Mouse (Mus musculus) hindbrain, embryonic 12.5 days (tissue): Measurements from ENCODE around the gene Itga5. TPM values are rescaled to one million over a fixed set of nuclear protein-coding genes. Genes with fewer than 3 reads are reported as not detected.

Experiments used
- ATAC-seq: fragments of 200-750 bp; cut with Nextera tagmentation; 2 replicates; pipeline ENCODE4 v1.8.0; 2017; ENCODE audit warnings: moderate TSS enrichment; ENCODE audit not compliant: low FRiP score
- H3K27ac ChIP-seq: fragments of 300-500 bp; sonication (generic); 2 replicates; pipeline ENCODE4 v1.5.1; 2016; ENCODE audit warnings: mild to moderate bottlenecking
- H3K27me3 ChIP-seq: fragments of 300-500 bp; sonication (generic); 2 replicates; pipeline ENCODE4 v1.6.1; 2016; ENCODE audit warnings: mild to moderate bottlenecking
- H3K36me3 ChIP-seq: fragments of 300-500 bp; sonication (generic); 2 replicates; pipeline ENCODE4 v1.6.1; 2016; ENCODE audit warnings: mild to moderate bottlenecking
- H3K4me1 ChIP-seq: fragments of 300-500 bp; sonication (generic); 2 replicates; pipeline ENCODE4 v1.6.1; 2016
- H3K4me2 ChIP-seq: fragments of 300-500 bp; sonication (generic); replicated peaks from 2 replicates; pipeline ENCODE4 v1.6.1; 2016; ENCODE audit warnings: mild to moderate bottlenecking
- H3K4me3 ChIP-seq: fragments of 300-500 bp; sonication (generic); 2 replicates; pipeline ENCODE4 v1.5.1; 2016; ENCODE audit warnings: mild to moderate bottlenecking
- H3K9ac ChIP-seq: fragments of 300-500 bp; sonication (generic); 2 replicates; pipeline ENCODE4 v1.6.1; 2016; ENCODE audit warnings: mild to moderate bottlenecking, moderate library complexity
- H3K9me3 ChIP-seq: fragments of 300-500 bp; sonication (generic); replicated peaks from 2 replicates; pipeline ENCODE4 v1.6.1; 2016; ENCODE audit warnings: mild to moderate bottlenecking
- WGBS: fragments of 180-500 bp; shearing (Covaris S2); methylation state at CpG from one replicate; pipeline ENCODE4 v1.1.7; 2016; 5-methylcytosine and 5-hydroxymethylcytosine counted together
- polyA plus RNA-seq: library from polyadenylated mRNA; unstranded; fragments of >200 nt; fragmentation: Nextera tagmentation; extraction: Ambion mirVana; gene quantifications from 2 replicates; pipeline ENCODE4 v1.2.1, GENCODE M21; 2016

The Itga5 gene
- polyA plus RNA-seq, 1 experiment from 2014 or later, result 26.8 TPM

DNA sequence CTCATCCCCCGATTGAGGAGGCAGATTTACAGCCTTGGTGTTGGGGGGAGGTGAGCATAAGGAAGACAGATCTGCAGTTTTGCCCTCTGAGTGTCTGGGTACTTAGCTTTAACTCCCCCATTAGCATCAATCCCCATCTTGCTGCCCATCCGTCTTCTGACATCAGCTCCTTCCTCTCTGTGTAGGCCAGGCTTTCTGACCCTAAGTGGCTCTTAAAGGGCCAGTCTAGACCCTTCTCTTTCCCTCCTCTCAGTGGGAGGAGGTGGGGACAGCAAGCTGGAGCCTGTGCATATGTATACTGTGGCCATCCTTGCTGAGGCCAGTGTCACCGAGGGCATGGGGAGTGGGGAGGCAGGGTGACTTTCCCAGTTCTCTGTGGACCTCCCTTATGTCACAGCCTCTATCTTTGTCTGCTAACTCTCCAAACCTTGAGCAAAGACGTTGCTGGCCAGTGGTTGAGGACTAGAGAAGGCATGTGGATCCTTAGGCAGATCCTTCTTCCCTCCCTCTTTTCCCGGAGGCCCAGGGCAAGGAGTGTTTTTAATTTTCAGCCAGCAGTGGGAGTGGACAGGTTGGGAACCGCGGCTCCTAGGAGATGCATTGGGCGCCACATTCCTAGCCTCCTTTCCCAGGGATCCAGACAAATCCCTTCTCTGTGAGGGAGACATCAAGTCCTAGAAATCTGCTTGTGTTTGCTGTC lies 62.5 kb downstream of the Itga5 start:
- no peaks in the 10 kb centered on the region for H3K36me3 ChIP-seq
- peak overlapping the region; percentile 38 for H3K4me3 ChIP-seq
- H3K4me1 ChIP-seq, result peaks cover 80% of the 10 kb centered on the region
- peak overlapping the region; percentile 62 for H3K4me2 ChIP-seq
- peak overlapping the region; percentile 98 for H3K27ac ChIP-seq
- ATAC-seq, result no peak
- WGBS, result 4% methylated on average over 8 of the region's 8 CpGs
- peak overlapping the region; percentile 77 for H3K9ac ChIP-seq
- H3K27me3 ChIP-seq, result peaks cover 9% of the 10 kb centered on the region
- no peaks in the 10 kb centered on the region for H3K9me3 ChIP-seq

- Histone ChIP-seq H3K4me3 (no peak overlapping the region), H3K4me1 (peaks cover 88% of the 10 kb centered on the region), H3K36me3 (no peaks in the 10 kb centered on the region), H3K9ac (peak overlapping the region; percentile 58), H3K27ac (peak overlapping the region; percentile 98), H3K9me3 (no peaks in the 10 kb centered on the region), H3K4me2 (no peak overlapping the region), H3K27me3 (no peaks in the 10 kb centered on the region)
- ATAC-seq, result no peak
- 20% methylated on average over 6 of the region's 6 CpGs for WGBS
Measured at GRCm38 (mm10) chr15:103302341-103303021, 64.1 kb downstream of the Itga5 start.

GRCm38 (mm10) chr15:103301547-103302340 lies 64.8 kb downstream of the Itga5 start:
- 27% methylated on average over 4 of the region's 5 CpGs for WGBS
- H3K4me1 ChIP-seq, result peaks cover 92% of the 10 kb centered on the region
- H3K27ac ChIP-seq, result peak overlapping the region; percentile 98
- no peaks in the 10 kb centered on the region for H3K9me3 ChIP-seq
- peak overlapping the region; percentile 47 for H3K4me2 ChIP-seq
- no peaks in the 10 kb centered on the region for H3K27me3 ChIP-seq
- H3K4me3 ChIP-seq, result no peak overlapping the region
- no peaks in the 10 kb centered on the region for H3K36me3 ChIP-seq
- peak overlapping the region; percentile 64 for H3K9ac ChIP-seq
- ATAC-seq, result no peak

- H3K4me1 ChIP-seq, result peaks cover 93% of the 10 kb centered on the region
- 0 out of 2 replicates have a peak, but pooled peaks cover 3% of the 10 kb centered on the region for H3K36me3 ChIP-seq
- H3K4me3 ChIP-seq, result no peak overlapping the region
- ATAC-seq, result no peak
- H3K4me2 ChIP-seq, result peak overlapping the region; percentile 47
- 16% methylated on average over 2 of the region's 2 CpGs for WGBS
- no peaks in the 10 kb centered on the region for H3K9me3 ChIP-seq
- H3K27me3 ChIP-seq, result no peaks in the 10 kb centered on the region
- peak overlapping the region; percentile 98 for H3K27ac ChIP-seq
- peak overlapping the region; percentile 64; the same call in 1 of the 2 replicates for H3K9ac ChIP-seq
Measured at GRCm38 (mm10) chr15:103301046-103301445, 65.5 kb downstream of the Itga5 start.

DNA sequence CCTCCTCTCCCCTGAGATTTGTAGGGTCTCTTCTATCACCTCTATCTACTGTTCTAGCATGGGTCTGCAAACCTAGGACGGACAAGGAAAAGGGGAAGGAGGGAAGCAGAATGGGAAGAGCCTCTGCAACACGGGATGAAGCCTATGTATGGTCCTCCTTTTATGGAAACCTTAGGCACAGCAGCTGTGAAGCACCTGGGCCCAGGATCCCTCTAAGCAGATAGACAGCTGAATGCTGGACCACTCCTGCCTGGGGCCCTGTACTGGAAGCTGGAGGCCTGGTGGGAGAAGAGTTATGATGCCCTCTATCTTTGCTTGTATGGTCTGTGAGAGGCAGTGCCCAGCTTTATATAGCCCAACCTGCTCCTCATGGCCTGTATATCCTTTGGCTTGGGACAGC lies 66.0 kb downstream of the Itga5 start:
- Histone ChIP-seq H3K9ac (peak overlapping the region; percentile 64; the same call in 1 of the 2 replicates), H3K4me2 (peak overlapping the region; percentile 47), H3K4me1 (peaks cover 93% of the 10 kb centered on the region), H3K27me3 (no peaks in the 10 kb centered on the region), H3K27ac (peak overlapping the region; percentile 98), H3K9me3 (no peaks in the 10 kb centered on the region), H3K4me3 (peak overlapping the region; percentile 15; the same call in 1 of the 2 replicates), H3K36me3 (0 out of 2 replicates have a peak, but pooled peaks cover 3% of the 10 kb centered on the region)
- ATAC-seq, result peak; percentile 5; the same call in 1 of the 2 replicates
- WGBS, result 2% methylated on average over 2 of the region's 2 CpGs

GRCm38 (mm10) chr15:103300067-103300471 lies 66.5 kb downstream of the Itga5 start:
- Histone ChIP-seq H3K27ac (peak overlapping the region; percentile 98), H3K27me3 (no peaks in the 10 kb centered on the region), H3K4me1 (peaks cover 97% of the 10 kb centered on the region), H3K4me2 (peak overlapping the region; percentile 47), H3K36me3 (0 out of 2 replicates have a peak, but pooled peaks cover 3% of the 10 kb centered on the region), H3K4me3 (peak overlapping the region; percentile 15), H3K9me3 (no peaks in the 10 kb centered on the region), H3K9ac (peak overlapping the region; percentile 64)
- peak; percentile 69 for ATAC-seq
- 8% methylated on average over 18 of the region's 18 CpGs for WGBS

DNA sequence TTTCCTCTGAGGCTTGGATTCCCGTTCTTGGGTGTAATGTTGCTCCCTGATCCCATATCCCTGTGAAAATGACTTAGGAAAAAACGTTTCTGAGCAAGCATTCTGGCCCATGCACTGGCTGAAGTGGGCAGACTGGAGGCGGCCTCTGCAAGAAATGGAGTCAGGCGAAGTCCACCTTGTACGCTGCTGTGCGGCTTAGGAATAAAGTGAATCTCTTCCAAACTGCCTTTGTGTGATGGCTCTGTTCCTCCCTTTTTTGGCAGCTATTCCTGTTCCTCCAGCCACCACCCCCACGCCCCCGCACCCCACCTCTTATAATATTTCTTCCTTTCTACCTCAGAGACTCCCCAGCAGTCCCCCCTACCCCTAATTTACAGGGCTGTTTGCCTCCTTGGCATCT lies 66.9 kb downstream of the Itga5 start:
- H3K27ac ChIP-seq, result peak overlapping the region; percentile 98
- 0 out of 2 replicates have a peak, but pooled peaks cover 3% of the 10 kb centered on the region for H3K36me3 ChIP-seq
- no peaks in the 10 kb centered on the region for H3K9me3 ChIP-seq
- no peaks in the 10 kb centered on the region for H3K27me3 ChIP-seq
- 30% methylated on average over 8 of the region's 8 CpGs for WGBS
- H3K4me1 ChIP-seq, result peaks cover 95% of the 10 kb centered on the region
- peak overlapping the region; percentile 47 for H3K4me2 ChIP-seq
- peak overlapping the region; percentile 64 for H3K9ac ChIP-seq
- peak overlapping the region; percentile 15 for H3K4me3 ChIP-seq
- ATAC-seq, result no peak

DNA sequence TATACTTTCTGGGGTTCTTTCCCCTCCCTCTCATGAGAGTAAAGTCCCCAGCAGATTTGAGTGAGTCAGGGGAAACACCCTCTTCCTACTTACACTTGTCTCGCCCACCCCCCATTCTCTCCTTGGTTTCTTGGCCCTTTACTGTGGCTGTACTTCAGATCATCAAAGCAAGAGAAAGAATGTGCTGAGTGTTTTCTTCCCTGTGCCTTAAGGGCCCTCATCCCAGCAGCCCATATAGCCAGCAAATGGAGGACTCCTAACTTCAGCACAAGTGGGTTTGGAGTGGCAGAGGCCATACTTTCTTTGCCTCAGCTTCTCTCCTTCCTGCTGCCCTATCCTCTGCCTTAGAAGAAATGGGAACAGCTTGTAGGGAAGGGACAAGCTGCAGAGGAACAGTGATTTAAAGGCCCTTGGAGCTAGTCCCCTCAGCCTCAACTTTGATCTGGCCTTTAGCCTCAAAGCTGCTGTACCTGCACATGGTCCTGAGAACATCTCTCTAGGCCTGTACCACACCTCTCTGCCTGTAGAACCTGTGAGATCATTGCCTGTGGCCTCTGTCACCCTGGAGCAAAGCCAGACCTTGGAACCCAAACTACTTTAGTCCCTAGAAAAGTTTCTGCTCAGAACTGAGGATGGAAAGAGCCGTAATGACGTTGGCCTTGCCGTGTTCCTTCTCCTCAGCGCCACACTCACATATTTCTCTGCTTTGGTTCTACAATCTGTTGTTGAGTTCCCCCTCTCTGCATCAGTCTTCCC lies 67.5 kb downstream of the Itga5 start:
- H3K4me2 ChIP-seq, result peak overlapping the region; percentile 47
- H3K9me3 ChIP-seq, result no peaks in the 10 kb centered on the region
- 82% methylated on average over 5 of the region's 5 CpGs for WGBS
- ATAC-seq, result no peak
- peak overlapping the region; percentile 64 for H3K9ac ChIP-seq
- H3K4me1 ChIP-seq, result peaks cover 89% of the 10 kb centered on the region
- peak overlapping the region; percentile 98 for H3K27ac ChIP-seq
- no peaks in the 10 kb centered on the region for H3K27me3 ChIP-seq
- 0 out of 2 replicates have a peak, but pooled peaks cover 3% of the 10 kb centered on the region for H3K36me3 ChIP-seq
- H3K4me3 ChIP-seq, result no peak overlapping the region

GRCm38 (mm10) chr15:103298026-103298425 lies 68.5 kb downstream of the Itga5 start:
- no peak for ATAC-seq

DNA sequence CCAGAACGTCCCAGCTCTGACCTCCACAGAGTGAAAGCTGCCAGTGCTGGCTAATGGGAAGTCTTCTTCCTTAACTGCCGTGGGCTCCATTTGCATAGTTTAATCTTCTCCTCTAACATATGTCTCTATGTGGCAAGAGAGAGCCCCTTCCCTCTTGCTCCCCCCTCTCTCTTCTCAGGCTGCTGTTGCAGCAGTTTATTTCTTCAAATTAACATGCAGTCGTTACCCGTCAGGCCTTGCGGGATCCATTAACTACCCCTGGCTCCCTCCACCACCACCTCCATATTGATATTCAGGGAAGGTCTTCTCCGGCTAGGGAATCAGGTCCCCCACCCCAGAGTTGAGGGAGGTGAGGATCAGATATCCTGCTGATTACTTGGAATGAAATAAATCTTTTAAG lies 69.2 kb downstream of the Itga5 start:
- no peaks in the 10 kb centered on the region for H3K9me3 ChIP-seq
- peaks cover 72% of the 10 kb centered on the region for H3K4me1 ChIP-seq
- H3K9ac ChIP-seq, result no peak overlapping the region
- peak overlapping the region; percentile 98 for H3K27ac ChIP-seq
- WGBS, result 47% methylated on average over 6 of the region's 6 CpGs
- ATAC-seq, result no peak
- peaks cover 19% of the 10 kb centered on the region for H3K36me3 ChIP-seq
- H3K4me3 ChIP-seq, result no peak overlapping the region
- no peak overlapping the region for H3K4me2 ChIP-seq
- H3K27me3 ChIP-seq, result no peaks in the 10 kb centered on the region

More at GRCm38 (mm10) chr15:103298026-103298425, 68.5 kb downstream of the Itga5 start:
- Histone ChIP-seq H3K4me2 (no peak overlapping the region), H3K36me3 (peaks cover 12% of the 10 kb centered on the region; the same call in 1 of the 2 replicates), H3K27me3 (no peaks in the 10 kb centered on the region), H3K9me3 (no peaks in the 10 kb centered on the region), H3K9ac (no peak overlapping the region), H3K4me1 (peaks cover 79% of the 10 kb centered on the region), H3K27ac (peak overlapping the region; percentile 98), H3K4me3 (no peak overlapping the region)
- WGBS, result 53% methylated on average over 3 of the region's 3 CpGs

GRCm38 (mm10) chr15:103295851-103296250 lies 70.7 kb downstream of the Itga5 start:
- H3K9me3 ChIP-seq, result no peaks in the 10 kb centered on the region
- WGBS, result 9% methylated on average over 5 of the region's 5 CpGs
- peak overlapping the region; percentile 98 for H3K27ac ChIP-seq
- no peaks in the 10 kb centered on the region for H3K27me3 ChIP-seq
- no peak for ATAC-seq
- peaks cover 33% of the 10 kb centered on the region for H3K36me3 ChIP-seq
- H3K4me3 ChIP-seq, result no peak overlapping the region
- H3K9ac ChIP-seq, result no peak overlapping the region
- no peak overlapping the region for H3K4me2 ChIP-seq
- peaks cover 57% of the 10 kb centered on the region for H3K4me1 ChIP-seq
